Mouse (Mus musculus) brain, embryonic 14.5 days (tissue): ENCODE results near the gene Cdh13.

Experiments
- CTCF ChIP-seq: fragments of 200-500 bp; IDR thresholded peaks from 2 replicates; pipeline ENCODE4 v1.5.1; 2012; ENCODE audit warnings: inconsistent platforms, mild to moderate bottlenecking, moderate library complexity, borderline replicate concordance; ENCODE audit not compliant: insufficient read depth, insufficient read length; ENCODE audit errors: extremely low read depth
- POLR2A ChIP-seq: fragments of 200-500 bp; IDR thresholded peaks from 2 replicates; pipeline ENCODE4 v1.6.1; 2012; ENCODE audit warnings: mild to moderate bottlenecking, inconsistent platforms, borderline replicate concordance; ENCODE audit not compliant: poor library complexity, insufficient read depth, insufficient read length, severe bottlenecking; ENCODE audit errors: extremely low read depth

GRCm38 (mm10) chr8:118433553-118434180 lies 150.1 kb downstream of the Cdh13 start:
- TF ChIP-seq CTCF (no peak), POLR2A (no peak)
